Mouse (Mus musculus): ENCODE measurements around the gene C2cd2l. TPM values are rescaled to one million over a fixed set of nuclear protein-coding genes. Genes with fewer than 3 reads are reported as not detected.

The C2cd2l gene
- polyA plus RNA-seq, 1 experiment from 2014 or later, result 5.8 TPM

GRCm38 (mm10) chr9:44351396-44351795, 31.3 kb upstream of the C2cd2l start:
- Histone ChIP-seq H3K4me3 (ENCODE audit: low read depth, low read length) (no peak overlapping the region), H3K9ac (replicated peaks; ENCODE audit: low read length) (no peak overlapping the region), H3K4me2 (ENCODE audit: low read depth, low read length) (no peak overlapping the region), H3K9me3 (replicated peaks; ENCODE audit: control insufficient read depth, low read length) (no peaks in the 10 kb centered on the region), H3K36me3 (replicated peaks; ENCODE audit: control insufficient read depth, insufficient read depth, low read depth, low read length) (peaks cover 17% of the 10 kb centered on the region), H3K27me3 (ENCODE audit: control insufficient read depth, insufficient read depth, low read length) (no peaks in the 10 kb centered on the region), H3K27ac (replicated peaks; ENCODE audit: low read depth, low read length) (no peak overlapping the region), H3K4me1 (ENCODE audit: control insufficient read depth, insufficient read depth, low read length) (no peaks in the 10 kb centered on the region)
- DNase-seq (ENCODE audit: low spot score), result no peak
- ATAC-seq (replicated peaks; ENCODE audit: insufficient number of reproducible peaks, low FRiP score, low TSS enrichment, low read depth), result no peak
- WGBS, result 93% methylated on average over 4 of the region's 4 CpGs

GRCm38 (mm10) chr9:44348546-44348945, 28.5 kb upstream of the C2cd2l start:
- Histone ChIP-seq H3K27me3 (ENCODE audit: control insufficient read depth, insufficient read depth, low read length) (no peaks in the 10 kb centered on the region), H3K9ac (replicated peaks; ENCODE audit: low read length) (no peak overlapping the region), H3K4me3 (ENCODE audit: low read depth, low read length) (no peak overlapping the region), H3K4me2 (ENCODE audit: low read depth, low read length) (no peak overlapping the region), H3K27ac (replicated peaks; ENCODE audit: low read depth, low read length) (no peak overlapping the region), H3K36me3 (replicated peaks; ENCODE audit: control insufficient read depth, insufficient read depth, low read depth, low read length) (peaks cover 8% of the 10 kb centered on the region), H3K4me1 (ENCODE audit: control insufficient read depth, insufficient read depth, low read length) (no peaks in the 10 kb centered on the region), H3K9me3 (replicated peaks; ENCODE audit: control insufficient read depth, low read length) (no peaks in the 10 kb centered on the region)
- ATAC-seq (replicated peaks; ENCODE audit: insufficient number of reproducible peaks, low FRiP score, low TSS enrichment, low read depth), result no peak
- no peak for DNase-seq (ENCODE audit: low spot score)
- 90% methylated on average over 4 of the region's 4 CpGs for WGBS

- DNase-seq (ENCODE audit: low spot score) (no peak), ATAC-seq (replicated peaks; ENCODE audit: insufficient number of reproducible peaks, low FRiP score, low TSS enrichment, low read depth) (no peak)
- Histone ChIP-seq H3K36me3 (replicated peaks; ENCODE audit: control insufficient read depth, insufficient read depth, low read depth, low read length) (peaks cover 8% of the 10 kb centered on the region), H3K4me2 (ENCODE audit: low read depth, low read length) (no peak overlapping the region), H3K4me3 (ENCODE audit: low read depth, low read length) (no peak overlapping the region), H3K9ac (replicated peaks; ENCODE audit: low read length) (no peak overlapping the region), H3K9me3 (replicated peaks; ENCODE audit: control insufficient read depth, low read length) (no peaks in the 10 kb centered on the region), H3K4me1 (ENCODE audit: control insufficient read depth, insufficient read depth, low read length) (peaks cover 5% of the 10 kb centered on the region), H3K27ac (replicated peaks; ENCODE audit: low read depth, low read length) (no peak overlapping the region), H3K27me3 (ENCODE audit: control insufficient read depth, insufficient read depth, low read length) (no peaks in the 10 kb centered on the region)
- WGBS, result 92% methylated on average over 4 of the region's 4 CpGs
Measured at GRCm38 (mm10) chr9:44347621-44348020, 27.5 kb upstream of the C2cd2l start.

GRCm38 (mm10) chr9:44347166-44347565, 27.1 kb upstream of the C2cd2l start:
- Histone ChIP-seq H3K4me2 (ENCODE audit: low read depth, low read length) (no peak overlapping the region), H3K27me3 (ENCODE audit: control insufficient read depth, insufficient read depth, low read length) (no peaks in the 10 kb centered on the region), H3K4me1 (ENCODE audit: control insufficient read depth, insufficient read depth, low read length) (peaks cover 5% of the 10 kb centered on the region), H3K9me3 (replicated peaks; ENCODE audit: control insufficient read depth, low read length) (no peaks in the 10 kb centered on the region), H3K9ac (replicated peaks; ENCODE audit: low read length) (no peak overlapping the region), H3K4me3 (ENCODE audit: low read depth, low read length) (no peak overlapping the region), H3K36me3 (replicated peaks; ENCODE audit: control insufficient read depth, insufficient read depth, low read depth, low read length) (peaks cover 8% of the 10 kb centered on the region), H3K27ac (replicated peaks; ENCODE audit: low read depth, low read length) (no peak overlapping the region)
- ATAC-seq (replicated peaks; ENCODE audit: insufficient number of reproducible peaks, low FRiP score, low TSS enrichment, low read depth) (no peak), DNase-seq (ENCODE audit: low spot score) (no peak)
- 96% methylated on average over 9 of the region's 9 CpGs for WGBS

GRCm38 (mm10) chr9:44345570-44346433, 25.7 kb upstream of the C2cd2l start:
- no peaks in the 10 kb centered on the region for H3K27me3 ChIP-seq (ENCODE audit: control insufficient read depth, insufficient read depth, low read length)
- peaks cover 5% of the 10 kb centered on the region for H3K4me1 ChIP-seq (ENCODE audit: control insufficient read depth, insufficient read depth, low read length)
- no peak overlapping the region for H3K9ac ChIP-seq (replicated peaks; ENCODE audit: low read length)
- H3K27ac ChIP-seq (replicated peaks; ENCODE audit: low read depth, low read length), result no peak overlapping the region
- H3K9me3 ChIP-seq (replicated peaks; ENCODE audit: control insufficient read depth, low read length), result no peaks in the 10 kb centered on the region
- WGBS, result 86% methylated on average over 6 of the region's 6 CpGs
- H3K4me2 ChIP-seq (ENCODE audit: low read depth, low read length), result no peak overlapping the region
- DNase-seq (ENCODE audit: low spot score) (no peak), ATAC-seq (replicated peaks; ENCODE audit: insufficient number of reproducible peaks, low FRiP score, low TSS enrichment, low read depth) (no peak)
- no peak overlapping the region for H3K4me3 ChIP-seq (ENCODE audit: low read depth, low read length)
- H3K36me3 ChIP-seq (replicated peaks; ENCODE audit: control insufficient read depth, insufficient read depth, low read depth, low read length), result peaks cover 8% of the 10 kb centered on the region

- ATAC-seq (replicated peaks; ENCODE audit: insufficient number of reproducible peaks, low FRiP score, low TSS enrichment, low read depth) (peak; percentile 94), DNase-seq (ENCODE audit: low spot score) (peak; percentile 93)
- H3K36me3 ChIP-seq (replicated peaks; ENCODE audit: control insufficient read depth, insufficient read depth, low read depth, low read length), result peaks cover 4% of the 10 kb centered on the region
- H3K9ac ChIP-seq (replicated peaks; ENCODE audit: low read length), result peak within 1 kb of the TSS; percentile 88
- H3K27me3 ChIP-seq (ENCODE audit: control insufficient read depth, insufficient read depth, low read length), result no peaks in the 10 kb centered on the region
- peak within 1 kb of the TSS; percentile 95 for H3K27ac ChIP-seq (replicated peaks; ENCODE audit: low read depth, low read length)
- peak within 1 kb of the TSS; percentile 73 for H3K4me2 ChIP-seq (ENCODE audit: low read depth, low read length)
- peaks cover 5% of the 10 kb centered on the region for H3K4me1 ChIP-seq (ENCODE audit: control insufficient read depth, insufficient read depth, low read length)
- under 1% methylated on average over 38 of the region's 39 CpGs for WGBS
- peak within 1 kb of the TSS; percentile 85 for H3K4me3 ChIP-seq (ENCODE audit: low read depth, low read length)
- no peaks in the 10 kb centered on the region for H3K9me3 ChIP-seq (replicated peaks; ENCODE audit: control insufficient read depth, low read length)
Measured at GRCm38 (mm10) chr9:44343781-44344421, 23.8 kb upstream of the C2cd2l start, which contains the start of gene Hmbs. Gene Hmbs (minus strand): TSS chr9:44344228.

GRCm38 (mm10) chr9:44343290-44343689, 23.2 kb upstream of the C2cd2l start:
- WGBS, result 8% methylated on average over 6 of the region's 6 CpGs
- H3K36me3 ChIP-seq (replicated peaks; ENCODE audit: control insufficient read depth, insufficient read depth, low read depth, low read length), result peaks cover 7% of the 10 kb centered on the region
- H3K27me3 ChIP-seq (ENCODE audit: control insufficient read depth, insufficient read depth, low read length), result no peaks in the 10 kb centered on the region
- H3K4me3 ChIP-seq (ENCODE audit: low read depth, low read length), result peak overlapping the region; percentile 85
- no peaks in the 10 kb centered on the region for H3K9me3 ChIP-seq (replicated peaks; ENCODE audit: control insufficient read depth, low read length)
- H3K9ac ChIP-seq (replicated peaks; ENCODE audit: low read length), result peak overlapping the region; percentile 88
- H3K4me2 ChIP-seq (ENCODE audit: low read depth, low read length), result peak overlapping the region; percentile 73
- H3K4me1 ChIP-seq (ENCODE audit: control insufficient read depth, insufficient read depth, low read length), result peaks cover 5% of the 10 kb centered on the region
- no peak for ATAC-seq (replicated peaks; ENCODE audit: insufficient number of reproducible peaks, low FRiP score, low TSS enrichment, low read depth)
- DNase-seq (ENCODE audit: low spot score), result no peak
- peak overlapping the region; percentile 95; the same call in 1 of the 2 replicates for H3K27ac ChIP-seq (replicated peaks; ENCODE audit: low read depth, low read length)

- H3K4me2 ChIP-seq (ENCODE audit: low read depth, low read length), result peak overlapping the region; percentile 73; the same call in 1 of the 2 replicates
- 73% methylated on average over 1 of the region's 1 CpGs for WGBS
- 0 out of 2 replicates have a peak, but pooled peaks cover 3% of the 10 kb centered on the region for H3K36me3 ChIP-seq (replicated peaks; ENCODE audit: control insufficient read depth, insufficient read depth, low read depth, low read length)
- no peaks in the 10 kb centered on the region for H3K27me3 ChIP-seq (ENCODE audit: control insufficient read depth, insufficient read depth, low read length)
- ATAC-seq (replicated peaks; ENCODE audit: insufficient number of reproducible peaks, low FRiP score, low TSS enrichment, low read depth), result no peak
- H3K4me1 ChIP-seq (ENCODE audit: control insufficient read depth, insufficient read depth, low read length), result peaks cover 5% of the 10 kb centered on the region
- no peak overlapping the region; the same call in 1 of the 2 replicates for H3K9ac ChIP-seq (replicated peaks; ENCODE audit: low read length)
- DNase-seq (ENCODE audit: low spot score), result no peak
- no peak overlapping the region; the same call in 1 of the 2 replicates for H3K4me3 ChIP-seq (ENCODE audit: low read depth, low read length)
- H3K27ac ChIP-seq (replicated peaks; ENCODE audit: low read depth, low read length), result no peak overlapping the region
- H3K9me3 ChIP-seq (replicated peaks; ENCODE audit: control insufficient read depth, low read length), result no peaks in the 10 kb centered on the region
Measured at GRCm38 (mm10) chr9:44342605-44343004, 22.5 kb upstream of the C2cd2l start.
